Mouse (Mus musculus) thymus, postnatal 10 days (tissue): ENCODE data around the gene Arid1b.

Experiments
- DNase-seq, 2 experiments: peaks; one replicate each; pipeline ENCODE4 v3.0.0; 2021; ENCODE audit warnings: low spot score in 2 of 2

The Arid1b gene

GRCm38 (mm10) chr17:5154322-5154721, 160.2 kb downstream of the Arid1b start:
- DNase-seq = no peak

GRCm38 (mm10) chr17:5157609-5158008, 163.5 kb downstream of the Arid1b start:
- no peak for DNase-seq

- no peak for DNase-seq
These were observed 168.4 kb downstream of the Arid1b start for GRCm38 (mm10) chr17:5162525-5162924.

- no peak for DNase-seq
These were observed 169.2 kb downstream of the Arid1b start for GRCm38 (mm10) chr17:5163251-5163826.

GRCm38 (mm10) chr17:5164794-5165193, 170.7 kb downstream of the Arid1b start:
- no peak for DNase-seq

- DNase-seq = peak; percentile 25 to 29
These were observed 171.2 kb downstream of the Arid1b start for GRCm38 (mm10) chr17:5165201-5165825.

- DNase-seq = no peak
These were observed 172.0 kb downstream of the Arid1b start for GRCm38 (mm10) chr17:5166175-5166574.

- DNase-seq = peak in 1 of 2 experiments; percentile 34
These were observed 173.9 kb downstream of the Arid1b start for GRCm38 (mm10) chr17:5168046-5168445.

GRCm38 (mm10) chr17:5168640-5169039, 174.5 kb downstream of the Arid1b start:
- DNase-seq = peak in 1 of 2 experiments; percentile 27

- DNase-seq = no peak
These were observed 176.2 kb downstream of the Arid1b start for GRCm38 (mm10) chr17:5170321-5170720.

- no peak for DNase-seq
These were observed 177.3 kb downstream of the Arid1b start for GRCm38 (mm10) chr17:5171467-5171866.

GRCm38 (mm10) chr17:5174426-5175020, 180.4 kb downstream of the Arid1b start:
- DNase-seq = no peak

GRCm38 (mm10) chr17:5175535-5175934, 181.4 kb downstream of the Arid1b start:
- no peak for DNase-seq

GRCm38 (mm10) chr17:5176315-5176714, 182.2 kb downstream of the Arid1b start:
- DNase-seq = no peak

GRCm38 (mm10) chr17:5178534-5178933, 184.4 kb downstream of the Arid1b start:
- no peak for DNase-seq

- no peak for DNase-seq
These were observed 184.9 kb downstream of the Arid1b start for GRCm38 (mm10) chr17:5179004-5179403.

GRCm38 (mm10) chr17:5179412-5179811, 185.3 kb downstream of the Arid1b start:
- DNase-seq = no peak

GRCm38 (mm10) chr17:5179925-5180525, 185.9 kb downstream of the Arid1b start:
- DNase-seq = no peak

- DNase-seq = peak; percentile 37 to 38
These were observed 186.8 kb downstream of the Arid1b start for GRCm38 (mm10) chr17:5180925-5181324.

- no peak for DNase-seq
These were observed 188.4 kb downstream of the Arid1b start for GRCm38 (mm10) chr17:5182493-5182892.

GRCm38 (mm10) chr17:5185501-5185900, 191.4 kb downstream of the Arid1b start:
- no peak for DNase-seq

- peak; percentile 49 to 52 for DNase-seq
These were observed 193.4 kb downstream of the Arid1b start for GRCm38 (mm10) chr17:5187546-5187945.

GRCm38 (mm10) chr17:5188400-5188799, 194.3 kb downstream of the Arid1b start:
- no peak for DNase-seq
